Mouse (Mus musculus): ENCODE measurements around the gene Gm13696. TPM values are rescaled to one million over a fixed set of nuclear protein-coding genes. Genes with fewer than 3 reads are reported as not detected.

Gm13696 gene
- total and polyA plus RNA-seq, 3 experiments = 0.04 to 0.44 TPM; not detected in 1

- in situ Hi-C loops (cut with MboI; ENCODE audit: low pct_ligation_motif_present, low pct_unique_long_range_greater_than_20kb, low sequenced_read_pairs) (no loop called here), dilution Hi-C loops (cut with MboI; ENCODE audit: extremely low pct_ligation_motif_present, extremely low pct_unique_long_range_greater_than_20kb, low sequenced_read_pairs) (no loop called here)
- no peaks in the 10 kb centered on the region for H3K79me2 ChIP-seq (replicated peaks; ENCODE audit: control insufficient read depth, extremely low read depth, insufficient read depth, poor library complexity, severe bottlenecking)
- H3K36me3 ChIP-seq (replicated peaks in 1 of 2; ENCODE audit: control insufficient read depth in 1 of 2, insufficient read depth in 1 of 2, low read length in 1 of 2) = no peaks in the 10 kb centered on the region
- H3K9ac ChIP-seq (ENCODE audit: insufficient read depth, low read depth) = no peak overlapping the region
- H3K27me3 ChIP-seq (replicated peaks) = no peaks in the 10 kb centered on the region
- H3K4me3 ChIP-seq (replicated peaks in 1 of 3; ENCODE audit: low read depth in 2 of 3, low read length in 2 of 3, poor library complexity in 1 of 3) = no peak overlapping the region
- no peak overlapping the region for H3K4me2 ChIP-seq (ENCODE audit: insufficient read depth, low read depth, poor library complexity, severe bottlenecking)
- TF ChIP-seq ETS1 (conservative IDR thresholded peaks at IDR 0.05; ENCODE audit: low read depth, low read length) (no peak), NELFE (IDR thresholded peaks at IDR 0.05; ENCODE audit: low read depth, low read length) (no peak), CTCF (conservative IDR thresholded peaks at IDR 0.05 in 1 of 2, IDR thresholded peaks at IDR 0.05 in 1 of 2; ENCODE audit: low read depth in 2 of 2, low read length in 2 of 2) (no peak), PAX5 (IDR thresholded peaks at IDR 0.05; ENCODE audit: low read length) (no peak), JUND (conservative IDR thresholded peaks at IDR 0.05; ENCODE audit: low read depth, low read length) (no peak), SMC3 (IDR thresholded peaks at IDR 0.05; ENCODE audit: low read depth, low read length) (no peak), CHD2 (IDR thresholded peaks at IDR 0.05; ENCODE audit: low read length) (no peak), NRF1 (IDR thresholded peaks at IDR 0.05; ENCODE audit: low read depth, low read length) (no peak), USF1 (IDR thresholded peaks at IDR 0.05; ENCODE audit: low read depth, low read length) (no peak), CHD1 (IDR thresholded peaks at IDR 0.05; ENCODE audit: low read depth, low read length) (no peak), E2F4 (IDR thresholded peaks at IDR 0.05; ENCODE audit: insufficient replicate concordance, low read depth, low read length) (no peak), HCFC1 (IDR thresholded peaks at IDR 0.05; ENCODE audit: low read depth, low read length) (no peak), BHLHE40 (IDR thresholded peaks at IDR 0.05; ENCODE audit: low read depth, low read length) (no peak)
- H3K4me1 ChIP-seq (ENCODE audit: control insufficient read depth in 1 of 2, insufficient read depth in 2 of 2) = peaks cover 0 to 13% of the 10 kb centered on the region in 2 experiments; a peak in 2 of 4 replicates
- H3K27ac ChIP-seq (ENCODE audit: insufficient read depth, low read depth) = no peak overlapping the region
- no peak for DNase-seq (ENCODE audit: extremely low read depth)
- no peaks in the 10 kb centered on the region for H3K9me3 ChIP-seq (replicated peaks; ENCODE audit: low read length)
Observed at GRCm38 (mm10) chr2:84022905-84023304, 50.0 kb downstream of the Gm13696 start.

DNA sequence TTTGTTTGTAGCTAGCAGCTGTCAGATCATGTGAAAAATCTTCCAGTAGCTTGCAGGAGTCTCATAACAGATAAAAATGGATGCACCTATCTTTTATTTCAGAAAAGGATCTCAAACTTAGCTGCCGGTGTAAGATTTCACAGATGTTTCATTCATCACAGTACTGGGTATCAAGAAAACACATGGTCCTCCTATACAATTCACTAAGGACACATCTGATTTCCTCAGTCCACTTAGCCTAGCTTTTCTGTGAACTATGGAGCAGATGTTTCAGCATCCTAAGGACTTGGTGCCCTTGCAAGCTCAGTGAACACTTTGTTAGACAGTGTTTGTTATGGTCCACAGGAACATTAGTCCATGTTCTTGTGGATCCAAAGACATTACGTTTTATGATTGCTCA, 50.4 kb downstream of the Gm13696 start:
- H3K4me3 ChIP-seq (replicated peaks in 1 of 3; ENCODE audit: low read depth in 2 of 3, low read length in 2 of 3, poor library complexity in 1 of 3) = no peak overlapping the region
- H3K79me2 ChIP-seq (replicated peaks; ENCODE audit: control insufficient read depth, extremely low read depth, insufficient read depth, poor library complexity, severe bottlenecking) = no peaks in the 10 kb centered on the region
- H3K4me1 ChIP-seq (ENCODE audit: control insufficient read depth in 1 of 2, insufficient read depth in 2 of 2) = peaks cover 0 to 8% of the 10 kb centered on the region in 2 experiments; a peak in 2 of 4 replicates
- dilution Hi-C loops (cut with MboI; ENCODE audit: extremely low pct_ligation_motif_present, extremely low pct_unique_long_range_greater_than_20kb, low sequenced_read_pairs) (no loop called here), in situ Hi-C loops (cut with MboI; ENCODE audit: low pct_ligation_motif_present, low pct_unique_long_range_greater_than_20kb, low sequenced_read_pairs) (no loop called here)
- no peak overlapping the region for H3K4me2 ChIP-seq (ENCODE audit: insufficient read depth, low read depth, poor library complexity, severe bottlenecking)
- H3K27me3 ChIP-seq (replicated peaks) = no peaks in the 10 kb centered on the region
- H3K27ac ChIP-seq (ENCODE audit: insufficient read depth, low read depth) = no peak overlapping the region
- no peak for DNase-seq (ENCODE audit: extremely low read depth)
- H3K36me3 ChIP-seq (replicated peaks in 1 of 2; ENCODE audit: control insufficient read depth in 1 of 2, insufficient read depth in 1 of 2, low read length in 1 of 2) = no peaks in the 10 kb centered on the region
- TF ChIP-seq IRF4 (IDR thresholded peaks at IDR 0.05; ENCODE audit: low read depth, low read length) (no peak), CHD2 (IDR thresholded peaks at IDR 0.05; ENCODE audit: low read length) (no peak), POLR2AphosphoS2 (IDR thresholded peaks at IDR 0.05; ENCODE audit: low read depth, low read length) (no peak), RAD21 (IDR thresholded peaks at IDR 0.05; ENCODE audit: low read depth, low read length) (no peak), BHLHE40 (IDR thresholded peaks at IDR 0.05; ENCODE audit: low read depth, low read length) (no peak)
- no peaks in the 10 kb centered on the region for H3K9me3 ChIP-seq (replicated peaks; ENCODE audit: low read length)
- H3K9ac ChIP-seq (ENCODE audit: insufficient read depth, low read depth) = no peak overlapping the region

Other genes starting within 250 kb of the Gm13696 start
- 25.0 and 25.5 TPM in 2 replicates for gene Itgav, start 248.7 kb upstream of the Gm13696 start, total RNA-seq (2012; rRNA removed)
- gene Itgav, start 248.7 kb upstream of the Gm13696 start, total RNA-seq (2014; rRNA removed) = 16.2 and 16.7 TPM in 2 replicates
- 19.7 and 28.2 TPM in 2 replicates for gene Itgav, start 248.7 kb upstream of the Gm13696 start, polyA plus RNA-seq (2012; ENCODE audit: insufficient read length, low read depth)
- gene Fam171b, start 160.5 kb upstream of the Gm13696 start, total RNA-seq (2012; rRNA removed) = 0.80 and 2.1 TPM in 2 replicates
- 0.69 and 0.72 TPM in 2 replicates for gene Fam171b, start 160.5 kb upstream of the Gm13696 start, total RNA-seq (2014; rRNA removed)
- gene Fam171b, start 160.5 kb upstream of the Gm13696 start, polyA plus RNA-seq (2012; ENCODE audit: insufficient read length, low read depth) = 0.76 and 0.77 TPM in 2 replicates
- not detected in 2 replicates for gene Zswim2, start 31.9 kb upstream of the Gm13696 start, total RNA-seq (2012; rRNA removed)
- gene Zswim2, start 31.9 kb upstream of the Gm13696 start, total RNA-seq (2014; rRNA removed) = not detected in 2 replicates
- gene Zswim2, start 31.9 kb upstream of the Gm13696 start, polyA plus RNA-seq (2012; ENCODE audit: insufficient read length, low read depth) = not detected in 2 replicates
- 0.04 TPM in 1 of 2 replicates, not detected in the other for gene Gm13698, start 17.4 kb upstream of the Gm13696 start, total RNA-seq (2012; rRNA removed)
- gene Gm13698, start 17.4 kb upstream of the Gm13696 start, total RNA-seq (2014; rRNA removed) = 0.34 and 0.44 TPM in 2 replicates
- not detected in 2 replicates for gene Gm13698, start 17.4 kb upstream of the Gm13696 start, polyA plus RNA-seq (2012; ENCODE audit: insufficient read length, low read depth)
- gene Gm13693, start 11.6 kb upstream of the Gm13696 start, total RNA-seq (2012; rRNA removed) = 0.04 TPM in 1 of 2 replicates, not detected in the other
- 0.34 and 0.44 TPM in 2 replicates for gene Gm13693, start 11.6 kb upstream of the Gm13696 start, total RNA-seq (2014; rRNA removed)
- gene Gm13693, start 11.6 kb upstream of the Gm13696 start, polyA plus RNA-seq (2012; ENCODE audit: insufficient read length, low read depth) = not detected in 2 replicates
- gene Gm13695, start 5.8 kb upstream of the Gm13696 start, total RNA-seq (2012; rRNA removed) = 0.04 TPM in 1 of 2 replicates, not detected in the other
- gene Gm13695, start 5.8 kb upstream of the Gm13696 start, total RNA-seq (2014; rRNA removed) = 0.34 TPM in 1 of 2 replicates, not detected in the other
- not detected in 2 replicates for gene Gm13695, start 5.8 kb upstream of the Gm13696 start, polyA plus RNA-seq (2012; ENCODE audit: insufficient read length, low read depth)
- gene Gm13694, start 5.8 kb downstream of the Gm13696 start, total RNA-seq (2012; rRNA removed) = 0.04 TPM in 1 of 2 replicates, not detected in the other
- gene Gm13694, start 5.8 kb downstream of the Gm13696 start, total RNA-seq (2014; rRNA removed) = 0.34 and 0.44 TPM in 2 replicates
- not detected in 2 replicates for gene Gm13694, start 5.8 kb downstream of the Gm13696 start, polyA plus RNA-seq (2012; ENCODE audit: insufficient read length, low read depth)
- 0.04 TPM in 1 of 2 replicates, not detected in the other for gene Gm13697, start 11.6 kb downstream of the Gm13696 start, total RNA-seq (2012; rRNA removed)
- gene Gm13697, start 11.6 kb downstream of the Gm13696 start, total RNA-seq (2014; rRNA removed) = 0.34 and 0.44 TPM in 2 replicates
- gene Gm13697, start 11.6 kb downstream of the Gm13696 start, polyA plus RNA-seq (2012; ENCODE audit: insufficient read length, low read depth) = not detected in 2 replicates
- gene Gm13691, start 17.4 kb downstream of the Gm13696 start, total RNA-seq (2012; rRNA removed) = 0.04 TPM in 1 of 2 replicates, not detected in the other
- gene Gm13691, start 17.4 kb downstream of the Gm13696 start, total RNA-seq (2014; rRNA removed) = 0.34 and 0.44 TPM in 2 replicates
- gene Gm13691, start 17.4 kb downstream of the Gm13696 start, polyA plus RNA-seq (2012; ENCODE audit: insufficient read length, low read depth) = not detected in 2 replicates